ENCODE assay signal across 10 mouse cellular contexts in genomic region chr12:75283226-75283625, GRCm38 (mm10). TPM values are rescaled to one million over a fixed set of nuclear protein-coding genes. Genes with fewer than 3 reads are reported as not detected.
DNase-seq lines count a peak whose midpoint lies in the region; ATAC-seq and TF ChIP-seq lines count a peak whose summit lies in the region.
"Had no signal": no experiment of that assay in that cellular context is flagged by ENCODE, and none has a peak within 500 bp of the region (broad histone marks: within the 10 kb centered on the region; RNA-seq: fewer than 3 reads in every experiment).

No protein-coding gene starts in this region.

- H3K27ac ChIP-seq in embryonic facial prominence, embryonic 10.5 days (replicated peaks): no peak overlapping the region
- no peak overlapping the region for H3K27ac ChIP-seq in hindbrain, embryonic 13.5 days

- H3K4me1 ChIP-seq in lung, adult 2 months (ENCODE audit: control insufficient read depth, insufficient read depth, low read length): peaks cover 13% of the 10 kb centered on the region
- peaks cover 11% of the 10 kb centered on the region for H3K4me1 ChIP-seq in embryonic facial prominence, embryonic 10.5 days
- H3K4me1 ChIP-seq in hindbrain, embryonic 13.5 days (replicated peaks): no peaks in the 10 kb centered on the region; the same call in 1 of the 2 replicates

- no peak for TF ChIP-seq POLR2A in lung, adult 2 months (IDR thresholded peaks at IDR 0.05; ENCODE audit: borderline replicate concordance, extremely low read depth, low read depth, low read length)

- TF ChIP-seq CTCF in lung, adult 2 months (IDR thresholded peaks at IDR 0.05; ENCODE audit: insufficient read depth, low read length): no peak

- peak; percentile 99 for ATAC-seq in CD4-positive, CD25-positive, alpha-beta regulatory T cell, adult 4 months
- no peak for ATAC-seq in hindbrain, embryonic 13.5 days (ENCODE audit: low FRiP score)
- ATAC-seq: forebrain, embryonic 16.5 days had no signal

- H3K9ac ChIP-seq in hindbrain, embryonic 13.5 days: no peak overlapping the region

- no peaks in the 10 kb centered on the region for H3K36me3 ChIP-seq in embryonic facial prominence, embryonic 10.5 days (replicated peaks)
- no peaks in the 10 kb centered on the region for H3K36me3 ChIP-seq in hindbrain, embryonic 13.5 days

- 4% methylated on average over 2 of the region's 2 CpGs for WGBS in lung, adult 2 months
- WGBS in embryonic facial prominence, embryonic 10.5 days: 58% methylated on average over 2 of the region's 2 CpGs
- WGBS in hindbrain, embryonic 13.5 days: 42% methylated on average over 2 of the region's 2 CpGs

- no peaks in the 10 kb centered on the region for H3K9me3 ChIP-seq in embryonic facial prominence, embryonic 10.5 days
- H3K9me3 ChIP-seq in hindbrain, embryonic 13.5 days: no peaks in the 10 kb centered on the region

- H3K4me2 ChIP-seq in hindbrain, embryonic 13.5 days: no peak overlapping the region

- no peaks in the 10 kb centered on the region for H3K27me3 ChIP-seq in embryonic facial prominence, embryonic 10.5 days (replicated peaks; ENCODE audit: low read depth, poor library complexity, severe bottlenecking)
- no peaks in the 10 kb centered on the region for H3K27me3 ChIP-seq in hindbrain, embryonic 13.5 days

- peak; percentile 15 for DNase-seq in gastrocnemius, postnatal 25 days
- no peak for DNase-seq in gastrocnemius, postnatal 4 days (ENCODE audit: low spot score in 2 of 2)
- DNase-seq in lung, adult 2 months: peak; percentile 17
- peak; percentile 21 for DNase-seq in skeletal muscle tissue, adult 2 months (ENCODE audit: low read depth, low spot score)
- no peak for DNase-seq in embryonic facial prominence, embryonic 10.5 days (ENCODE audit: low spot score)
- no peak for DNase-seq in layer of hippocampus, postnatal 36 days
- DNase-seq: right cerebral cortex, postnatal 25 days had no signal

- no peak overlapping the region for H3K4me3 ChIP-seq in lung, adult 2 months (replicated peaks; ENCODE audit: extremely low read depth, low read depth, low read length)
- H3K4me3 ChIP-seq in embryonic facial prominence, embryonic 10.5 days: no peak overlapping the region
- no peak overlapping the region for H3K4me3 ChIP-seq in hindbrain, embryonic 13.5 days

RNA-seq across cellular contexts. Expression of gene Rhoj, which starts 24.9 kb away (rescaled TPM):
- total RNA-seq in gastrocnemius, postnatal 25 days (2021): 10 to 100 TPM; 16.7 to 22.6 TPM
- total RNA-seq in gastrocnemius, postnatal 4 days (2021): 10 to 100 TPM; 60.0 TPM
- under 1 TPM in 1 of 2 experiments, not detected in 1; 0.17 TPM for polyA plus RNA-seq in CD4-positive, CD25-positive, alpha-beta regulatory T cell, adult 4 months (2017; shearing (Covaris generic))
- 84.9 and 92.2 TPM in 2 replicates for polyA plus RNA-seq in lung, adult 2 months (2012; rRNA removed)
- polyA plus RNA-seq in embryonic facial prominence, embryonic 10.5 days (2016; fragmentation: Nextera tagmentation; extraction: Ambion mirVana): 19.9 and 25.5 TPM in 2 replicates
- polyA plus RNA-seq in hindbrain, embryonic 13.5 days (2015; fragmentation: Nextera tagmentation; extraction: Ambion mirVana): 26.5 and 30.0 TPM in 2 replicates
- 1 to 10 TPM; 3.3 to 4.0 TPM for total RNA-seq in layer of hippocampus, postnatal 36 days (2021)

Comparison
In these comparisons a context has a peak if more than half of its experiments do, and no peak if none do; other contexts are left out.
1. DNase-seq: peak in gastrocnemius, postnatal 25 days (single experiment), lung, adult 2 months (single experiment) and skeletal muscle tissue, adult 2 months (single experiment); none in gastrocnemius, postnatal 4 days (0 of 2), embryonic facial prominence, embryonic 10.5 days (single experiment) and layer of hippocampus, postnatal 36 days (0 of 2).
2. RNA of gene Rhoj, which starts 24.9 kb away (polyA plus RNA-seq): 84.9 to 92.2 TPM in lung, adult 2 months, 26.5 to 30.0 TPM in hindbrain, embryonic 13.5 days and 19.9 to 25.5 TPM in embryonic facial prominence, embryonic 10.5 days; 0.17 TPM in CD4-positive, CD25-positive, alpha-beta regulatory T cell, adult 4 months; every median in the first group is over 10 times any median in the second.